10 mouse cellular contexts compared by ENCODE assay signal in the genomic region with DNA sequence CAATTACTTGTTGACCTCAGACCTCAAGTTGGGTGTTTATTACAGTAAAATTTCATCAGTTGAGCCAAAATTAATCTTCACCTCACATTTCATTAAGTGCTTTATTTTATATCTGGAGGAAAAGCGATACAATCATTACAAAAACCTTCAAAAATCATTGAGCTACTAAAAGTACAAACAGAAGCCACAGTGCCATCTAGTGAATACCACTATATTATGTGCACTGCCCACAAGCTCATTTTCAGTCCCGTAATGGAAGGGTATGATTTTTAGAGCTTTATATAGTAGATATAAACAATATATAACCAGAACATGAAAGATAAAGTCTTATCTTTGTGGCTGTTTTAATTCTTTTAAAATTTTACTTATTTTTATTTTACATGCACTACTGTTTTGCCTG.
A peak's percentile ranks its signal among the peaks of the same experiment; 100 is the strongest.
DNase-seq lines count a peak whose midpoint lies in the region; ATAC-seq and TF ChIP-seq lines count a peak whose summit lies in the region.
"Had no signal": no experiment of that assay in that cellular context is flagged by ENCODE, and none has a peak within 500 bp of the region (broad histone marks: within the 10 kb centered on the region; RNA-seq: fewer than 3 reads in every experiment).

No protein-coding gene starts in this region.

- H3K9ac ChIP-seq in hindbrain, postnatal 0 days (replicated peaks; ENCODE audit: low read length), result no peak overlapping the region
- no peak overlapping the region for H3K9ac ChIP-seq in stomach, postnatal 0 days (ENCODE audit: low read length)
- H3K9ac ChIP-seq: midbrain, embryonic 12.5 days had no signal

- no peaks in the 10 kb centered on the region for H3K9me3 ChIP-seq in hindbrain, postnatal 0 days (ENCODE audit: low read length)
- H3K9me3 ChIP-seq in hindbrain, embryonic 10.5 days, result no peaks in the 10 kb centered on the region
- H3K9me3 ChIP-seq in stomach, postnatal 0 days (ENCODE audit: control insufficient read depth, low read length), result no peaks in the 10 kb centered on the region
- H3K9me3 ChIP-seq: midbrain, embryonic 12.5 days had no signal

- no peak overlapping the region for H3K4me3 ChIP-seq in hindbrain, postnatal 0 days (ENCODE audit: low read length)
- no peak overlapping the region for H3K4me3 ChIP-seq in hindbrain, embryonic 10.5 days
- no peak overlapping the region for H3K4me3 ChIP-seq in lung, adult 2 months (replicated peaks; ENCODE audit: extremely low read depth, low read depth, low read length)
- H3K4me3 ChIP-seq in stomach, postnatal 0 days (ENCODE audit: low read depth, low read length), result no peak overlapping the region
- H3K4me3 ChIP-seq: midbrain, embryonic 12.5 days had no signal

- no peaks in the 10 kb centered on the region for H3K27me3 ChIP-seq in hindbrain, postnatal 0 days (ENCODE audit: insufficient read depth, low read length)
- no peaks in the 10 kb centered on the region; the same call in 1 of the 2 replicates for H3K27me3 ChIP-seq in hindbrain, embryonic 10.5 days (ENCODE audit: insufficient read depth, poor library complexity, severe bottlenecking)
- H3K27me3 ChIP-seq in stomach, postnatal 0 days (ENCODE audit: control insufficient read depth, insufficient read depth, low read length), result no peaks in the 10 kb centered on the region
- H3K27me3 ChIP-seq: midbrain, embryonic 12.5 days had no signal

- no peaks in the 10 kb centered on the region for H3K36me3 ChIP-seq in hindbrain, postnatal 0 days (ENCODE audit: insufficient read depth, low read length)
- no peaks in the 10 kb centered on the region for H3K36me3 ChIP-seq in hindbrain, embryonic 10.5 days
- H3K36me3 ChIP-seq in stomach, postnatal 0 days (ENCODE audit: control insufficient read depth, insufficient read depth, low read length), result no peaks in the 10 kb centered on the region
- H3K36me3 ChIP-seq: midbrain, embryonic 12.5 days had no signal

- no peak overlapping the region for H3K4me2 ChIP-seq in hindbrain, postnatal 0 days (ENCODE audit: low read depth, low read length)
- no peak overlapping the region for H3K4me2 ChIP-seq in stomach, postnatal 0 days (replicated peaks; ENCODE audit: low read depth)
- H3K4me2 ChIP-seq: midbrain, embryonic 12.5 days had no signal

- H3K27ac ChIP-seq in hindbrain, postnatal 0 days, result no peak overlapping the region
- H3K27ac ChIP-seq in hindbrain, embryonic 10.5 days, result no peak overlapping the region
- H3K27ac ChIP-seq in stomach, postnatal 0 days (replicated peaks), result no peak overlapping the region
- H3K27ac ChIP-seq: midbrain, embryonic 12.5 days had no signal

- H3K4me1 ChIP-seq in hindbrain, postnatal 0 days (ENCODE audit: insufficient read depth, low read length), result no peaks in the 10 kb centered on the region
- H3K4me1 ChIP-seq in hindbrain, embryonic 10.5 days (replicated peaks), result no peaks in the 10 kb centered on the region
- no peaks in the 10 kb centered on the region for H3K4me1 ChIP-seq in lung, adult 2 months (ENCODE audit: control insufficient read depth, insufficient read depth, low read length)
- H3K4me1 ChIP-seq in stomach, postnatal 0 days (replicated peaks; ENCODE audit: control insufficient read depth, insufficient read depth), result no peaks in the 10 kb centered on the region
- H3K4me1 ChIP-seq: midbrain, embryonic 12.5 days had no signal

- TF ChIP-seq EP300 in stomach, postnatal 0 days (optimal IDR thresholded peaks at IDR 0.05), result no peak

- ATAC-seq in hindbrain, postnatal 0 days, result no peak
- no peak for ATAC-seq in stomach, postnatal 0 days (ENCODE audit: low FRiP score, low TSS enrichment)

- peak; percentile 1 for DNase-seq in adrenal gland, postnatal 10 days
- no peak for DNase-seq in adrenal gland, postnatal 14 days
- peak; percentile 62 for DNase-seq in hindbrain, postnatal 0 days (ENCODE audit: low spot score)
- no peak for DNase-seq in hindbrain, embryonic 10.5 days (ENCODE audit: low spot score)
- DNase-seq in lung, postnatal 10 days, result peak; percentile 6
- DNase-seq in lung, adult 2 months, result no peak
- DNase-seq in stomach, postnatal 0 days (ENCODE audit: low spot score), result no peak
- DNase-seq in gastrocnemius, adult 18-20 months (ENCODE audit: low spot score), result no peak
- DNase-seq: liver had no signal

- WGBS in hindbrain, postnatal 0 days, result 32% methylated on average over 2 of the region's 2 CpGs
- WGBS in hindbrain, embryonic 10.5 days, result 60% methylated on average over 2 of the region's 2 CpGs
- WGBS in lung, adult 2 months, result 40% methylated on average over 2 of the region's 2 CpGs
- 12% methylated on average over 2 of the region's 2 CpGs for WGBS in stomach, postnatal 0 days

- TF ChIP-seq CTCF in hindbrain, postnatal 0 days (IDR thresholded peaks at IDR 0.05; ENCODE audit: low read depth), result peak; percentile 51
- TF ChIP-seq CTCF in lung, adult 2 months (IDR thresholded peaks at IDR 0.05; ENCODE audit: insufficient read depth, low read length), result no peak
- peak; percentile 66 for TF ChIP-seq CTCF in stomach, postnatal 0 days (IDR thresholded peaks at IDR 0.05; ENCODE audit: low read depth)

- TF ChIP-seq POLR2A in lung, adult 2 months (IDR thresholded peaks at IDR 0.05; ENCODE audit: borderline replicate concordance, extremely low read depth, low read depth, low read length), result no peak

Comparison
In these comparisons a context has a peak if more than half of its experiments do, and no peak if none do; other contexts are left out.
1. DNase-seq: peak in adrenal gland, postnatal 10 days (single experiment), hindbrain, postnatal 0 days (single experiment) and lung, postnatal 10 days (single experiment); none in adrenal gland, postnatal 14 days (single experiment), hindbrain, embryonic 10.5 days (single experiment), lung, adult 2 months (single experiment), stomach, postnatal 0 days (single experiment) and gastrocnemius, adult 18-20 months (single experiment).